Mouse (Mus musculus): Measurements from ENCODE around the gene Zkscan4.

Zkscan4 gene

DNA sequence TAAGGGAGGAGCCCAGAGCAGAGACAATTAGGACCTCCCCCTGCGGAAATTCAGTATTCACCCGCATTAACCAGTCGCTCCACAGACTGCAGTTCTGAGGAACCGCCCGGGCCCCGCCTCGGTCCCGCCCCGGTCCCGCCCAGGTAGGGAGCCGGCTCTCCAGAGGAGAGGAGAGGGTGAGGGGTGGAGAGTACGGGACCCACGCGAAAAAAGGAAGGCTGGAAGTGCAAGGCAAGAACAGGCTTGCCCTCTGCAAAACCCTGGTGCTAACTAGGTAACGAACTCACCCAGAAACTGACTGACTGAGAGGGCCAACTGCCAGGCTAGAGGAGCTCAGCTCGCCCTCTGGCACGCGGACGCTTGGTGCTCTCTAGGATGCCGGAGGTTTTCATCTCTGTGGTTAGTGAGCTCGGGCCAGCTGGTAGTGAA lies 27.5 kb downstream of the Zkscan4 start:
- ATAC-seq (ENCODE audit: low TSS enrichment), result peak; percentile 100

DNA sequence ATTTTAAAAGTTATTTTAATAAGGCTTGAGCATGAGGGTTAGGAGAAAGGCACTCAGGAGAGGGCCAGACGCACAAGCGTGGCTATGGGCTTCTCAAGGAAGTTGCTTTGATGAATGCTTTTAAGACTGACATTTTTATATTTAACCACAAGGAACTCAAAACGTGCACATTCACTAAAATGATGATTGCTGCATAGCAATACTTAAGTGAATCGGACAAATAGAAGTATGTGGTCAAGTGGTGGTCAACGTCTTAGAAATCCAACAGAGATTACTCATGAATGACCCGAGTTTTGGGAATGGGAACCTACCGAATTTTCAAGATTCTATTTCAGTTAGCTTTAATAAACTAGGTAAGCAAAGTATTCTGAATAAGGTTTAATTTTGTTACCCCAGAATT lies 51.4 kb downstream of the Zkscan4 start:
- no peak for ATAC-seq (ENCODE audit: low TSS enrichment)

DNA sequence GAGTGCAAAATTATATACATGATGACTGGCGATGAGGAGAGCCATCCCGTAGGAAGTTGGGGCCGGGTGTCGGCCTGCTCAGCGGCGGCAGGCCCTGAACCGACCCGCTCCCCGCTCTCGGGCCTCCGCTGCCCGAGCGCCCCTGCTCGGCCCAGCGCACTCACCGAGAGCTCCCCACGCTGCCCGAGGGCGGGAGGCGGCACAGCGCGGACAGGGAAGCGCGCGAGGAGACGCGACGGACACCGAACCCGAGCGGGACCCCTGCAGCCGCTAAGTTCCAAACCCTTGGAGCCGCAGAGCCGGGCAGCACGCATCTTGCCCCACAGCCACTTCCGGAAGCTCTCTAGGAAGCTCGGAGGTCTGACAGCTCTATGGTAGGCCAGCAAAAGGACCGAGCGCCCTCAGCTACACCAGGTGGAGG lies 52.1 kb downstream of the Zkscan4 start, which contains the start of gene Zkscan8:
Gene Zkscan8, minus strand, starts transcription at position 340 of the 421 bp plus-strand sequence.
- peak; percentile 100 for ATAC-seq (ENCODE audit: low TSS enrichment)
